Mouse (Mus musculus): ENCODE data around the gene Micall2.
"Not testable (repeated sequence)": the region's sequence is repeated elsewhere in the genome, so short reads cannot be mapped to it uniquely, and the experiment has no call there.

The Micall2 gene

GRCm38 (mm10) chr5:139735677-139736503 is at the start of gene Micall2:
Micall2 (minus strand) TSS chr5:139736336.
- DNase-seq (ENCODE audit: extremely low read depth, low read depth, low spot score) = peak; percentile 69

- DNase-seq (ENCODE audit: extremely low read depth, low read depth, low spot score) = no peak
Measured at GRCm38 (mm10) chr5:139781406-139781805, 45.3 kb upstream of the Micall2 start.

- no peak for DNase-seq (ENCODE audit: extremely low read depth, low read depth, low spot score)
Measured at GRCm38 (mm10) chr5:139776966-139777365, 40.8 kb upstream of the Micall2 start.

GRCm38 (mm10) chr5:139775216-139775926 is 39.2 kb upstream of the Micall2 start, which contains the start of gene Ints1:
Ints1 (minus strand) TSS chr5:139775674.
- DNase-seq (ENCODE audit: extremely low read depth, low read depth, low spot score) = peak; percentile 57

GRCm38 (mm10) chr5:139768216-139768615 is 32.1 kb upstream of the Micall2 start:
- no peak for DNase-seq (ENCODE audit: extremely low read depth, low read depth, low spot score)

- no peak for DNase-seq (ENCODE audit: extremely low read depth, low read depth, low spot score)
Measured at GRCm38 (mm10) chr5:139764296-139764695, 28.2 kb upstream of the Micall2 start.

- DNase-seq (ENCODE audit: extremely low read depth, low read depth, low spot score) = no peak
Measured at GRCm38 (mm10) chr5:139758096-139758495, 22.0 kb upstream of the Micall2 start.

- no peak for DNase-seq (ENCODE audit: extremely low read depth, low read depth, low spot score)
Measured at GRCm38 (mm10) chr5:139756586-139756985, 20.4 kb upstream of the Micall2 start.

- no peak for DNase-seq (ENCODE audit: extremely low read depth, low read depth, low spot score)
Measured at GRCm38 (mm10) chr5:139756135-139756534, 20.0 kb upstream of the Micall2 start.

- no peak for DNase-seq (ENCODE audit: extremely low read depth, low read depth, low spot score)
Measured at GRCm38 (mm10) chr5:139754753-139755152, 18.6 kb upstream of the Micall2 start.

GRCm38 (mm10) chr5:139750535-139750934 is 14.4 kb upstream of the Micall2 start:
- DNase-seq (ENCODE audit: extremely low read depth, low read depth, low spot score) = no peak

- DNase-seq (ENCODE audit: extremely low read depth, low read depth, low spot score) = no peak
Measured at GRCm38 (mm10) chr5:139749413-139750125, 13.4 kb upstream of the Micall2 start.

GRCm38 (mm10) chr5:139745771-139746170 is 9.6 kb upstream of the Micall2 start:
- no peak for DNase-seq (ENCODE audit: extremely low read depth, low read depth, low spot score)

GRCm38 (mm10) chr5:139742640-139743039 is 6.5 kb upstream of the Micall2 start:
- not testable (repeated sequence) for DNase-seq (ENCODE audit: extremely low read depth, low read depth, low spot score)

- DNase-seq (ENCODE audit: extremely low read depth, low read depth, low spot score) = no peak
Measured at GRCm38 (mm10) chr5:139738592-139739315, 2.6 kb upstream of the Micall2 start.

- DNase-seq (ENCODE audit: extremely low read depth, low read depth, low spot score) = peak; percentile 84
Measured at GRCm38 (mm10) chr5:139737841-139738591, 1.9 kb upstream of the Micall2 start.

- DNase-seq (ENCODE audit: extremely low read depth, low read depth, low spot score) = no peak
Measured at GRCm38 (mm10) chr5:139736504-139736940, 386 bp upstream of the Micall2 start.

GRCm38 (mm10) chr5:139734746-139735145 is 1.4 kb downstream of the Micall2 start:
- DNase-seq (ENCODE audit: extremely low read depth, low read depth, low spot score) = no peak

- no peak for DNase-seq (ENCODE audit: extremely low read depth, low read depth, low spot score)
Measured at GRCm38 (mm10) chr5:139734016-139734415, 2.1 kb downstream of the Micall2 start.

- DNase-seq (ENCODE audit: extremely low read depth, low read depth, low spot score) = no peak
Measured at GRCm38 (mm10) chr5:139732634-139733107, 3.5 kb downstream of the Micall2 start.
